Mouse (Mus musculus): Measurements from ENCODE around the gene Aktip. TPM values are rescaled to one million over a fixed set of nuclear protein-coding genes. Genes with fewer than 3 reads are reported as not detected.

Aktip gene
- polyA plus RNA-seq, 2 experiments: 2.9 to 5.6 TPM

DNA sequence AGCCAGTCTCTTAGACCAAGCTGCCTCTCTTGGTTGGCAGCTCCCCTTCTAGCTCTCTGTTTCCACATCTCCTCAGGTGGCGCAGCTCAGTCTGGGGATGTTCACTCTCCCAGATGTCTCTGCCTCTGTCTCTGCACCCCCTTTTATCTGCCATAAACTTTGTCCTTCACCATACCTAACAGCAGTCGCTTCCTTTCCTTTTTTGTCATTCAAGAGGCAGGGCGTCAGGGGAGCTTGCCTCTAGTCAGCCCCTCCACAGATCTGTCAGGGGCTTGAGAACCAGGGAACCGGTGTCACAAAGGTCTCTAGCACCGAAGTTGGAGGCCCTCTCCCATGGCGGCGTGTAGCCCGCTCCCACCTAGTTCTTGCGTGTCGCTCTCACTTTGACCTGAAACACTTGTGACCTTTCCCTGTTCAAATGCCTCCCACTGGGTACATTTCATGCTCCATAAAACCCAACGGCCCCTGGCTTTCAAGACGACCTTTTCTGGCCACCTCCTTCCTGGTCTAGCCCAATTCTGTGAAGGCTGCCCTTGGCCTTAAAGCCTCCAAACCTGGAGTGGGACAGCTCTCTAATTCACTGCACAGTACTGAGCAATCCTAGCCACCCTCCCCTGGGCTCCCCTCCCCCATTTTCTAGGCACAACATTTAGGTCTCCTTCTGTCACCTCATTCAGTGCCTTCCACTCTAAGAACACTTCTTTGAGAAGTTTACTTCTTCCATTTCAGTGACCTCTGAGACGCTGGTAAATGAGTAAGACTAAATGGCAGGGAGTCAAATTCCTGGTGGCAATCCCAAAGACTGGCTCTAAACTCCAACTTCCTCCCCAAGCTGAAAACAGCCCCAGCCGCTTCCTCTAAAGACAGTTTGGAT, 64.2 kb downstream of the Aktip start:
- TF ChIP-seq CTCF (IDR thresholded peaks at IDR 0.05; ENCODE audit: low read depth) (no peak), EP300 (IDR thresholded peaks at IDR 0.05; ENCODE audit: low read depth) (no peak)
- Histone ChIP-seq H3K9ac (replicated peaks) (no peak overlapping the region), H3K4me2 (ENCODE audit: low read depth) (no peak overlapping the region), H3K4me1 (replicated peaks; ENCODE audit: control insufficient read depth in 2 of 2, insufficient read depth in 2 of 2, low read length in 1 of 2) (peaks cover 0 to 8% of the 10 kb centered on the region in 2 experiments; a peak in 1 of 4 replicates), H3K9me3 (ENCODE audit: control insufficient read depth, low read length) (no peaks in the 10 kb centered on the region), H3K27me3 (ENCODE audit: control insufficient read depth, insufficient read depth, low read length) (no peaks in the 10 kb centered on the region), H3K27ac (no peak overlapping the region), H3K4me3 (ENCODE audit: insufficient read depth in 1 of 2, low read depth in 2 of 2, low read length in 2 of 2) (no peak overlapping the region), H3K36me3 (replicated peaks; ENCODE audit: control insufficient read depth, insufficient read depth, low read depth) (no peaks in the 10 kb centered on the region)
- no peak for DNase-seq (ENCODE audit: low read depth in 3 of 3, low spot score in 3 of 3)
- ATAC-seq (ENCODE audit: insufficient read depth): no peak
- 68% methylated on average over 14 of the region's 14 CpGs for WGBS (ENCODE audit: insufficient replicate concordance)

DNA sequence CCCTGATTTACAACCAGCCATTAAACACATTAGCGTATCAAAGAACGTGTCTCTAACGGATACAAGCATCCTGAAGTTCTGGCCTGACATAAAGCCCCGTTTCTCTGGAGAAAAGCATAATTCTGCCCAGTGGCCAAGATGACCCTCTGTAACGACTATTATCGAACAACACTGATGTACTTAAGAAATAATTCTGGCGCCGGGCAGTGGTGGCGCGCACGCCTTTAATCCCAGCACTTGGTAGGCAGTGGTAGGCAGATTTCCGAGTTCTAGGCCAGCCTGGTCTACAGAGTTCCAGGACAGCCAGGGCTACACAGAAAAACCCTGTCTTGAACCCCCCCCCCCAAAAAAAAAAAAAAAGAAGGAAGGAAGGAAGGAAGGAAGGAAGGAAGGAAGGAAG, 65.1 kb downstream of the Aktip start:
- no peak overlapping the region for H3K27ac ChIP-seq
- ATAC-seq (ENCODE audit: insufficient read depth) (no peak), DNase-seq (ENCODE audit: low read depth in 3 of 3, low spot score in 3 of 3) (no peak)
- no peaks in the 10 kb centered on the region for H3K36me3 ChIP-seq (replicated peaks; ENCODE audit: control insufficient read depth, insufficient read depth, low read depth)
- no peaks in the 10 kb centered on the region for H3K9me3 ChIP-seq (ENCODE audit: control insufficient read depth, low read length)
- H3K9ac ChIP-seq (replicated peaks): no peak overlapping the region
- H3K27me3 ChIP-seq (ENCODE audit: control insufficient read depth, insufficient read depth, low read length): no peaks in the 10 kb centered on the region
- peak overlapping the region in 1 of 2 experiments; percentile 67; a peak in 2 of 4 replicates for H3K4me3 ChIP-seq (ENCODE audit: insufficient read depth in 1 of 2, low read depth in 2 of 2, low read length in 2 of 2)
- peak overlapping the region; percentile 86 for H3K4me2 ChIP-seq (ENCODE audit: low read depth)
- WGBS (ENCODE audit: insufficient replicate concordance): 67% methylated on average over 12 of the region's 12 CpGs
- peaks cover 0 to 8% of the 10 kb centered on the region in 2 experiments; a peak in 1 of 4 replicates for H3K4me1 ChIP-seq (replicated peaks; ENCODE audit: control insufficient read depth in 2 of 2, insufficient read depth in 2 of 2, low read length in 1 of 2)
- TF ChIP-seq EP300 (IDR thresholded peaks at IDR 0.05; ENCODE audit: low read depth): no peak
- no peak for TF ChIP-seq CTCF (IDR thresholded peaks at IDR 0.05; ENCODE audit: low read depth)

DNA sequence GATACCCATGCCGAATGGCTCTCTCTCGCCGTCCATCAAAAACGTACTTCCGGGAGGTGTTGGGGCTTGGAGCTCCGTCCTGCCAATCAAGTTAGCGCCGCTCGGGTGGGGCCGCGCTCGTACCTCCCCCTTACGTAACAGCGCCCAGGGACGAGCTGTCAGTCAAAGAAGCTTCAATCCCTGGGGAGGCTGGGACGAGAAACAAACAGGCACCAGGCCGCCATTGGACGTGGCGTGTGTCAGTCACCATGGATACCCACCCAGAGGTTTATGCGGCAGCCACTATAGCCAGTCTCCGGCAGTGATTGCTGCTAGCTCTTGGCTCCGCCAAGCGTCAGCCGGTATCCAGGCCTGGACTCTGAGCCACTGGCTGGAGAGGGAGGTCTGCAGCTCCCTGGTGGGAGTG, 65.7 kb downstream of the Aktip start:
- no peak overlapping the region for H3K27ac ChIP-seq
- no peaks in the 10 kb centered on the region for H3K9me3 ChIP-seq (ENCODE audit: control insufficient read depth, low read length)
- no peaks in the 10 kb centered on the region for H3K27me3 ChIP-seq (ENCODE audit: control insufficient read depth, insufficient read depth, low read length)
- peak overlapping the region; percentile 43 for H3K9ac ChIP-seq (replicated peaks)
- ATAC-seq (ENCODE audit: insufficient read depth) (peak; percentile 99), DNase-seq (ENCODE audit: low read depth in 3 of 3, low spot score in 3 of 3) (peak; percentile 98 to 99 (median 98))
- no peaks in the 10 kb centered on the region for H3K36me3 ChIP-seq (replicated peaks; ENCODE audit: control insufficient read depth, insufficient read depth, low read depth)
- H3K4me1 ChIP-seq (replicated peaks; ENCODE audit: control insufficient read depth in 2 of 2, insufficient read depth in 2 of 2, low read length in 1 of 2): peaks cover 0 to 8% of the 10 kb centered on the region in 2 experiments; a peak in 1 of 4 replicates
- H3K4me3 ChIP-seq (ENCODE audit: insufficient read depth in 1 of 2, low read depth in 2 of 2, low read length in 2 of 2): peak overlapping the region; percentile 57 to 67
- peak; percentile 45 for TF ChIP-seq CTCF (IDR thresholded peaks at IDR 0.05; ENCODE audit: low read depth)
- TF ChIP-seq EP300 (IDR thresholded peaks at IDR 0.05; ENCODE audit: low read depth): no peak
- under 1% methylated on average over 24 of the region's 24 CpGs for WGBS (ENCODE audit: insufficient replicate concordance)
- peak overlapping the region; percentile 86 for H3K4me2 ChIP-seq (ENCODE audit: low read depth)

DNA sequence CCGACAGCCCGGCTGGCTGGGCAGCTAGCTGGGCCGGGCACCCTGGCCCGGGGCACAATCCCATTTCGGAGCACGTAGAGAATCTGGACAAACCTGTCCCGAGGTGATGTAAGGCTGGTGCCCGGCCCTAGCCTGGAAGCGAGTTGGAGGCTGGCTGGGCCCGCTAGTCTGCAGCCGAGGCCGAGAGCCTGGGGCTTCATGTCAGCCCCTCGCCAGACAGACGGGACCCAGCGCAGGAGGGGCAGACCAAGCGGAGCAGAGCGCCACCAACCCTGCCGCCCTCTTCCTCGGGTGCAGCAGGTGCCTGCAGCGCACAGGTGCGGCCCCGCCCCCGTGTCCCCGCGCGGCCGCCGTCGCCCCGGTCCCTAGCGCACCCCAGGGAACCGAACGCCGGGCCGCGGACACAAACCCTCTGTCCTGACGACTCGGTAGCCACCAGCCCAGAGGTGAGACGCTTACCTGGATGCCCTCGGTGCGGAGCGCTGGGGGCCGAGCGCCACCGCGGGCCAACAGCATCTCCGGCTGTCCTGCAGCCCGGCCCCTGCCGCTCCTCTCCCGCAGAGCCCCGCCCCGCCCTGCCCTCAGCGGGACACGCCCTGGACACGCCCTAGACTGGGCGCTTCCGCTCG, 66.2 kb downstream of the Aktip start:
- peak overlapping the region; percentile 86 for H3K4me2 ChIP-seq (ENCODE audit: low read depth)
- no peaks in the 10 kb centered on the region for H3K36me3 ChIP-seq (replicated peaks; ENCODE audit: control insufficient read depth, insufficient read depth, low read depth)
- WGBS (ENCODE audit: insufficient replicate concordance): 1% methylated on average over 53 of the region's 58 CpGs
- peaks cover 0 to 8% of the 10 kb centered on the region in 2 experiments; a peak in 1 of 4 replicates for H3K4me1 ChIP-seq (replicated peaks; ENCODE audit: control insufficient read depth in 2 of 2, insufficient read depth in 2 of 2, low read length in 1 of 2)
- peak overlapping the region; percentile 67 to 83 for H3K4me3 ChIP-seq (ENCODE audit: insufficient read depth in 1 of 2, low read depth in 2 of 2, low read length in 2 of 2)
- DNase-seq (ENCODE audit: low read depth in 3 of 3, low spot score in 3 of 3) (no peak), ATAC-seq (ENCODE audit: insufficient read depth) (peak; percentile 64)
- no peak for TF ChIP-seq CTCF (IDR thresholded peaks at IDR 0.05; ENCODE audit: low read depth)
- no peak for TF ChIP-seq EP300 (IDR thresholded peaks at IDR 0.05; ENCODE audit: low read depth)
- peak overlapping the region; percentile 59 for H3K9ac ChIP-seq (replicated peaks)
- H3K9me3 ChIP-seq (ENCODE audit: control insufficient read depth, low read length): no peaks in the 10 kb centered on the region
- no peak overlapping the region for H3K27ac ChIP-seq
- no peaks in the 10 kb centered on the region for H3K27me3 ChIP-seq (ENCODE audit: control insufficient read depth, insufficient read depth, low read length)

DNA sequence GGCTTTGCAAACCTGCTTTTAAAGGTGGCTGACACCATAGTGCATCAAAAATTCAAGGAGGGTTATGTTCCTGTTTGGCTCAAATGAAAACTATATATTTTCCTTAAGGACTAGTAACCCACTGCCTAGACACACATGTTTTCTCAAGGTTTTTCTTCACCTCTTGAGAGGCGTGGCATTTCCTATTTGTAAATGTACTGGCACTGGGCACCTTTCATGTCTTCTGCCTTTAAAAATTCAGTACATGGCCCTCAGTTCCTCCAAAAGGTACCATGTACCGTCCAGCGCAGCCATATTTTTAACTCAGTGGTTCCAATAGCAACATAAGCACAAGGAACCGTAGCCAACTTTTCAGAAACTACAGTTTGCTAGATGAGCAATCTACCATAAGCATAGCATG, 67.0 kb downstream of the Aktip start:
- no peaks in the 10 kb centered on the region for H3K9me3 ChIP-seq (ENCODE audit: control insufficient read depth, low read length)
- ATAC-seq (ENCODE audit: insufficient read depth): no peak
- no peaks in the 10 kb centered on the region for H3K27me3 ChIP-seq (ENCODE audit: control insufficient read depth, insufficient read depth, low read length)
- 66% methylated on average over 4 of the region's 4 CpGs for WGBS (ENCODE audit: insufficient replicate concordance)
- no peak overlapping the region for H3K9ac ChIP-seq (replicated peaks)
- H3K4me1 ChIP-seq (replicated peaks; ENCODE audit: control insufficient read depth in 2 of 2, insufficient read depth in 2 of 2, low read length in 1 of 2): peaks cover 0 to 8% of the 10 kb centered on the region in 2 experiments; a peak in 1 of 4 replicates
- no peak for DNase-seq (ENCODE audit: low read depth in 3 of 3, low spot score in 3 of 3)
- H3K36me3 ChIP-seq (replicated peaks; ENCODE audit: control insufficient read depth, insufficient read depth, low read depth): no peaks in the 10 kb centered on the region
- no peak overlapping the region for H3K27ac ChIP-seq
- no peak overlapping the region; a peak in 1 of 4 replicates for H3K4me3 ChIP-seq (ENCODE audit: insufficient read depth in 1 of 2, low read depth in 2 of 2, low read length in 2 of 2)
- TF ChIP-seq EP300 (IDR thresholded peaks at IDR 0.05; ENCODE audit: low read depth): no peak
- no peak for TF ChIP-seq CTCF (IDR thresholded peaks at IDR 0.05; ENCODE audit: low read depth)
- H3K4me2 ChIP-seq (ENCODE audit: low read depth): peak overlapping the region; percentile 86

Data from liver, embryonic 14.5 days (tissue).